Comparison of ENCODE assay signal across 14 mouse cellular contexts in genomic region chrX:164431133-164431532, GRCm38 (mm10). TPM values are rescaled to one million over a fixed set of nuclear protein-coding genes. Genes with fewer than 3 reads are reported as not detected.
"Had no signal": no experiment of that assay in that cellular context is flagged by ENCODE, and none has a peak within 500 bp of the region (broad histone marks: within the 10 kb centered on the region; RNA-seq: fewer than 3 reads in every experiment).

No protein-coding gene starts in this region.

- H3K4me3 ChIP-seq: hindbrain, embryonic 12.5 days; limb, embryonic 15.5 days; midbrain, embryonic 10.5 days; myocyte; neural tube, embryonic 15.5 days; stomach, embryonic 15.5 days had no signal

- H3K4me2 ChIP-seq: hindbrain, embryonic 12.5 days; limb, embryonic 15.5 days; neural tube, embryonic 15.5 days; stomach, embryonic 15.5 days had no signal

- H3K27me3 ChIP-seq: hindbrain, embryonic 12.5 days; limb, embryonic 15.5 days; neural tube, embryonic 15.5 days; stomach, embryonic 15.5 days had no signal

- ATAC-seq: hindbrain, embryonic 16.5 days had no signal

- H3K27ac ChIP-seq: hindbrain, embryonic 12.5 days; limb, embryonic 15.5 days; midbrain, embryonic 10.5 days; neural tube, embryonic 15.5 days; stomach, embryonic 15.5 days had no signal

- H3K4me1 ChIP-seq: hindbrain, embryonic 12.5 days; limb, embryonic 15.5 days; midbrain, embryonic 10.5 days; neural tube, embryonic 15.5 days; stomach, embryonic 15.5 days had no signal

- H3K9me3 ChIP-seq: hindbrain, embryonic 12.5 days; limb, embryonic 15.5 days; midbrain, embryonic 10.5 days; neural tube, embryonic 15.5 days; stomach, embryonic 15.5 days had no signal

- DNase-seq: layer of hippocampus, postnatal 36 days; lung, adult 18-20 months; midbrain, embryonic 14.5 days; thymus, postnatal 36 days had no signal

- H3K9ac ChIP-seq: hindbrain, embryonic 12.5 days; limb, embryonic 15.5 days; neural tube, embryonic 15.5 days; stomach, embryonic 15.5 days had no signal

- H3K36me3 ChIP-seq: limb, embryonic 15.5 days; stomach, embryonic 15.5 days had no signal

RNA-seq across cellular contexts. Expression of gene Asb11, which starts 5.7 kb away (rescaled TPM):
- polyA plus RNA-seq: hindbrain, embryonic 12.5 days; hindbrain, embryonic 16.5 days; limb, embryonic 15.5 days; midbrain, embryonic 10.5 days; midbrain, embryonic 14.5 days; neural tube, embryonic 11.5 days; neural tube, embryonic 15.5 days; spleen, adult 2 months; stomach, embryonic 15.5 days; thymus, postnatal 0 days had no signal
